ENCODE assay signal across 9 mouse cellular contexts in genomic region chr5:115437242-115437944, GRCm38 (mm10). TPM values are rescaled to one million over a fixed set of nuclear protein-coding genes. Genes with fewer than 3 reads are reported as not detected.
DNase-seq lines count a peak whose midpoint lies in the region; ATAC-seq and TF ChIP-seq lines count a peak whose summit lies in the region.
"Had no signal": no experiment of that assay in that cellular context is flagged by ENCODE, and none has a peak within 500 bp of the region (broad histone marks: within the 10 kb centered on the region; RNA-seq: fewer than 3 reads in every experiment).

No protein-coding gene starts in this region.

- H3K79me2 ChIP-seq in myocyte (ENCODE audit: control insufficient read depth, insufficient read depth), result no peaks in the 10 kb centered on the region

- DNase-seq in heart, embryonic 10.5 days (ENCODE audit: low spot score), result no peak
- no peak for DNase-seq in heart, postnatal 25 days (ENCODE audit: low spot score)
- DNase-seq in embryonic facial prominence, embryonic 10.5 days (ENCODE audit: low spot score), result no peak
- no peak for DNase-seq in hindbrain, embryonic 14.5 days (ENCODE audit: low spot score)
- no peak for DNase-seq in liver, embryonic 11.5 days (ENCODE audit: low spot score)
- DNase-seq in right cerebral cortex, postnatal 10 days (ENCODE audit: low spot score in 2 of 2), result no peak
- no peak for DNase-seq in thymus, adult 2 months

- no peaks in the 10 kb centered on the region for H3K9me3 ChIP-seq in heart, embryonic 10.5 days
- no peaks in the 10 kb centered on the region for H3K9me3 ChIP-seq in embryonic facial prominence, embryonic 10.5 days
- H3K9me3 ChIP-seq in hindbrain, embryonic 14.5 days (ENCODE audit: control insufficient read depth, low read length), result no peaks in the 10 kb centered on the region
- H3K9me3 ChIP-seq in liver, embryonic 11.5 days (ENCODE audit: control insufficient read depth, low read length), result no peaks in the 10 kb centered on the region

- H3K4me3 ChIP-seq in heart, embryonic 10.5 days, result peak overlapping the region; percentile 69; the same call in 1 of the 2 replicates
- H3K4me3 ChIP-seq in embryonic facial prominence, embryonic 10.5 days, result peak overlapping the region; percentile 97
- peak overlapping the region; percentile 28 for H3K4me3 ChIP-seq in hindbrain, embryonic 14.5 days (replicated peaks; ENCODE audit: low read length)
- peak overlapping the region; percentile 6 for H3K4me3 ChIP-seq in myocyte
- no peak overlapping the region for H3K4me3 ChIP-seq in liver, embryonic 11.5 days (ENCODE audit: low read depth, low read length)
- H3K4me3 ChIP-seq in thymus, adult 2 months (ENCODE audit: control insufficient read depth, insufficient read depth, low read length), result no peak overlapping the region

- H3K36me3 ChIP-seq in heart, embryonic 10.5 days, result peaks cover 37% of the 10 kb centered on the region
- H3K36me3 ChIP-seq in embryonic facial prominence, embryonic 10.5 days (replicated peaks), result peaks cover 98% of the 10 kb centered on the region
- H3K36me3 ChIP-seq in hindbrain, embryonic 14.5 days (replicated peaks; ENCODE audit: control insufficient read depth, insufficient read depth), result peaks cover 54% of the 10 kb centered on the region
- no peaks in the 10 kb centered on the region for H3K36me3 ChIP-seq in myocyte (ENCODE audit: control insufficient read depth, insufficient read depth)
- H3K36me3 ChIP-seq in liver, embryonic 11.5 days (ENCODE audit: control insufficient read depth, insufficient read depth, low read length), result no peaks in the 10 kb centered on the region; the same call in 1 of the 2 replicates
- H3K36me3 ChIP-seq in thymus, adult 2 months (ENCODE audit: control insufficient read depth, insufficient read depth, low read length), result no peaks in the 10 kb centered on the region

- no peak for TF ChIP-seq CTCF in thymus, adult 2 months (IDR thresholded peaks at IDR 0.05; ENCODE audit: borderline replicate concordance, control insufficient read depth, extremely low read depth, insufficient read depth, low read length, poor library complexity)

- H3K27ac ChIP-seq in heart, embryonic 10.5 days, result peak overlapping the region; percentile 95
- peak overlapping the region; percentile 100 for H3K27ac ChIP-seq in embryonic facial prominence, embryonic 10.5 days (replicated peaks)
- peak overlapping the region; percentile 100 for H3K27ac ChIP-seq in hindbrain, embryonic 14.5 days
- no peak overlapping the region for H3K27ac ChIP-seq in liver, embryonic 11.5 days (ENCODE audit: low read depth, low read length)
- no peak overlapping the region for H3K27ac ChIP-seq in thymus, adult 2 months (ENCODE audit: control insufficient read depth, insufficient read depth, low read length)

- H3K4me2 ChIP-seq in hindbrain, embryonic 14.5 days (replicated peaks), result peak overlapping the region; percentile 83
- H3K4me2 ChIP-seq in myocyte (ENCODE audit: low read depth), result peak overlapping the region; percentile 38
- H3K4me2 ChIP-seq in liver, embryonic 11.5 days, result no peak overlapping the region

- H3K9ac ChIP-seq in hindbrain, embryonic 14.5 days, result peak overlapping the region; percentile 80
- no peak overlapping the region for H3K9ac ChIP-seq in liver, embryonic 11.5 days (ENCODE audit: low read depth, low read length)

- no peak for TF ChIP-seq POLR2A in myocyte (IDR thresholded peaks at IDR 0.05; ENCODE audit: insufficient read length, low read depth)
- TF ChIP-seq POLR2A in thymus, adult 2 months (IDR thresholded peaks at IDR 0.05; ENCODE audit: control insufficient read depth, extremely low read depth, insufficient read depth, low read length, poor library complexity), result no peak

- H3K27me3 ChIP-seq in heart, embryonic 10.5 days (ENCODE audit: insufficient read depth, poor library complexity, severe bottlenecking), result no peaks in the 10 kb centered on the region; the same call in 1 of the 2 replicates
- no peaks in the 10 kb centered on the region for H3K27me3 ChIP-seq in embryonic facial prominence, embryonic 10.5 days (replicated peaks; ENCODE audit: low read depth, poor library complexity, severe bottlenecking)
- H3K27me3 ChIP-seq in hindbrain, embryonic 14.5 days (ENCODE audit: control insufficient read depth, insufficient read depth, low read length), result no peaks in the 10 kb centered on the region
- no peaks in the 10 kb centered on the region for H3K27me3 ChIP-seq in myocyte (ENCODE audit: control insufficient read depth, insufficient read depth, insufficient read length)
- peaks cover 52% of the 10 kb centered on the region for H3K27me3 ChIP-seq in liver, embryonic 11.5 days (replicated peaks; ENCODE audit: control insufficient read depth, insufficient read depth, low read length)
- no peaks in the 10 kb centered on the region; the same call in 1 of the 2 replicates for H3K27me3 ChIP-seq in thymus, adult 2 months (ENCODE audit: control insufficient read depth, insufficient read depth, low read length)

- peaks cover 53% of the 10 kb centered on the region for H3K4me1 ChIP-seq in heart, embryonic 10.5 days
- peaks cover 90% of the 10 kb centered on the region for H3K4me1 ChIP-seq in embryonic facial prominence, embryonic 10.5 days
- H3K4me1 ChIP-seq in hindbrain, embryonic 14.5 days (replicated peaks; ENCODE audit: control insufficient read depth, insufficient read depth, low read length), result peaks cover 75% of the 10 kb centered on the region
- H3K4me1 ChIP-seq in liver, embryonic 11.5 days (replicated peaks; ENCODE audit: control insufficient read depth, insufficient read depth, low read length), result peaks cover 11% of the 10 kb centered on the region
- no peaks in the 10 kb centered on the region for H3K4me1 ChIP-seq in thymus, adult 2 months (replicated peaks; ENCODE audit: control insufficient read depth, insufficient read depth, low read length)

- H3ac ChIP-seq in myocyte (ENCODE audit: control insufficient read depth, insufficient read length), result peak overlapping the region; percentile 18

- no peak for ATAC-seq in hindbrain, embryonic 14.5 days (ENCODE audit: low FRiP score)
- no peak for ATAC-seq in liver, embryonic 11.5 days (replicated peaks; ENCODE audit: low FRiP score)

- WGBS in heart, embryonic 10.5 days, result 62% methylated on average over 7 of the region's 7 CpGs
- 29% methylated on average over 7 of the region's 7 CpGs for WGBS in embryonic facial prominence, embryonic 10.5 days
- 18% methylated on average over 7 of the region's 7 CpGs for WGBS in hindbrain, embryonic 14.5 days
- WGBS in liver, embryonic 11.5 days, result 65% methylated on average over 7 of the region's 7 CpGs
- WGBS in thymus, adult 2 months, result 82% methylated on average over 7 of the region's 7 CpGs

- intact Hi-C loops in heart, postnatal 25 days (cut with DNase I), result no loop called here

TF ChIP-seq in myocyte, 11 proteins besides CTCF, POLR2A, EP300 and RAD21:
- TF ChIP-seq MYOD1 (IDR thresholded peaks at IDR 0.05; ENCODE audit: control insufficient read depth in 1 of 3, insufficient read length in 2 of 3, low read depth in 2 of 3) (peak in 1 of 3 experiments; percentile 24), CEBPB (IDR thresholded peaks at IDR 0.05; ENCODE audit: insufficient read depth, poor library complexity, severe bottlenecking) (no peak)
TF ChIP-seq in myocyte: peak in this region for 1.

RNA-seq across cellular contexts. Expression of gene Msi1, which starts 8.0 kb away (rescaled TPM):
- 9.6 and 17.1 TPM in 2 replicates for polyA plus RNA-seq in heart, embryonic 10.5 days (2016; fragmentation: Nextera tagmentation; extraction: Ambion mirVana)
- total RNA-seq in heart, postnatal 25 days (2021), result 1 to 10 TPM in 1 of 2 experiments, under 1 TPM in 1; 0.98 to 1.3 TPM
- 86.3 and 111 TPM in 2 replicates for polyA plus RNA-seq in embryonic facial prominence, embryonic 10.5 days (2016; fragmentation: Nextera tagmentation; extraction: Ambion mirVana)
- 59.6 and 60.2 TPM in 2 replicates for polyA plus RNA-seq in hindbrain, embryonic 14.5 days (2014; fragmentation: Nextera tagmentation; extraction: Ambion mirVana)
- polyA plus RNA-seq in myocyte (2012; fragmentation: generic; extraction: Trizol), result 0.31 TPM
- polyA plus RNA-seq in liver, embryonic 11.5 days (2014; fragmentation: Nextera tagmentation; extraction: Ambion mirVana), result 7.5 and 9.7 TPM in 2 replicates
- polyA plus RNA-seq in thymus, adult 2 months (2012; rRNA removed), result 6.1 and 6.6 TPM in 2 replicates

RNA-seq across cellular contexts. Expression of gene Pla2g1b, which starts 28.7 kb away (rescaled TPM):
- 0.48 and 1.4 TPM in 2 replicates for polyA plus RNA-seq in heart, embryonic 10.5 days (2016; fragmentation: Nextera tagmentation; extraction: Ambion mirVana)
- total RNA-seq in heart, postnatal 25 days (2021), result not detected
- polyA plus RNA-seq in embryonic facial prominence, embryonic 10.5 days (2016; fragmentation: Nextera tagmentation; extraction: Ambion mirVana), result not detected in 2 replicates
- polyA plus RNA-seq in hindbrain, embryonic 14.5 days (2014; fragmentation: Nextera tagmentation; extraction: Ambion mirVana), result 0.67 TPM in 1 of 2 replicates, not detected in the other
- not detected for polyA plus RNA-seq in myocyte (2012; fragmentation: generic; extraction: Trizol)
- 0.89 and 1.2 TPM in 2 replicates for polyA plus RNA-seq in liver, embryonic 11.5 days (2014; fragmentation: Nextera tagmentation; extraction: Ambion mirVana)
- 1.2 and 1.8 TPM in 2 replicates for polyA plus RNA-seq in thymus, adult 2 months (2012; rRNA removed)
- total RNA-seq: left cerebral cortex, postnatal 10 days had no signal

RNA-seq across cellular contexts. Expression of gene Sirt4, which starts 47.1 kb away (rescaled TPM):
- polyA plus RNA-seq in heart, embryonic 10.5 days (2016; fragmentation: Nextera tagmentation; extraction: Ambion mirVana), result 18.7 and 19.0 TPM in 2 replicates
- 10 to 100 TPM; 16.8 to 18.5 TPM for total RNA-seq in heart, postnatal 25 days (2021)
- 14.5 and 16.0 TPM in 2 replicates for polyA plus RNA-seq in embryonic facial prominence, embryonic 10.5 days (2016; fragmentation: Nextera tagmentation; extraction: Ambion mirVana)
- polyA plus RNA-seq in hindbrain, embryonic 14.5 days (2014; fragmentation: Nextera tagmentation; extraction: Ambion mirVana), result 19.1 and 20.3 TPM in 2 replicates
- polyA plus RNA-seq in myocyte (2012; fragmentation: generic; extraction: Trizol), result 13.6 TPM
- polyA plus RNA-seq in liver, embryonic 11.5 days (2014; fragmentation: Nextera tagmentation; extraction: Ambion mirVana), result 14.8 and 15.2 TPM in 2 replicates
- polyA plus RNA-seq in thymus, adult 2 months (2012; rRNA removed), result 47.2 and 48.6 TPM in 2 replicates

Comparison
In these comparisons a context has a peak if more than half of its experiments do, and no peak if none do; other contexts are left out.
1. H3K27ac ChIP-seq: peak in heart, embryonic 10.5 days (single experiment), embryonic facial prominence, embryonic 10.5 days (single experiment) and hindbrain, embryonic 14.5 days (single experiment); none in liver, embryonic 11.5 days (single experiment) and thymus, adult 2 months (single experiment).
2. H3K4me3 ChIP-seq: peak in heart, embryonic 10.5 days (single experiment), embryonic facial prominence, embryonic 10.5 days (single experiment), hindbrain, embryonic 14.5 days (single experiment) and myocyte (single experiment); none in liver, embryonic 11.5 days (single experiment) and thymus, adult 2 months (single experiment).